Mouse (Mus musculus): Measurements from ENCODE around the gene Kng1. TPM values are rescaled to one million over a fixed set of nuclear protein-coding genes. Genes with fewer than 3 reads are reported as not detected.
A peak's percentile ranks its signal among the peaks of the same experiment; 100 is the strongest.

The Kng1 gene
- polyA plus RNA-seq, 1 experiment from 2014 or later, result 2.1 TPM

- Histone ChIP-seq H3K36me3 (ENCODE audit: control insufficient read depth, insufficient read depth, low read length) (no peaks in the 10 kb centered on the region), H3K27me3 (ENCODE audit: control insufficient read depth, insufficient read depth, low read length) (no peaks in the 10 kb centered on the region), H3K4me1 (ENCODE audit: control insufficient read depth, insufficient read depth, low read length) (peaks cover 8% of the 10 kb centered on the region), H3K4me2 (no peak overlapping the region), H3K9me3 (replicated peaks; ENCODE audit: control insufficient read depth, low read length) (no peaks in the 10 kb centered on the region), H3K9ac (ENCODE audit: low read depth, low read length) (no peak overlapping the region), H3K27ac (ENCODE audit: low read depth, low read length) (no peak overlapping the region), H3K4me3 (ENCODE audit: low read depth, low read length) (no peak overlapping the region)
- 84% methylated on average over 3 of the region's 3 CpGs for WGBS (ENCODE audit: insufficient replicate concordance)
- ATAC-seq (replicated peaks; ENCODE audit: insufficient number of reproducible peaks, low FRiP score, low TSS enrichment), result no peak
Observed at GRCm38 (mm10) chr16:23130303-23130702, 72.6 kb downstream of the Kng1 start.

Small RNA genes lying within 50 kb of the gene (microRNA-seq; reads per million reads assigned to microRNA genes)
- 1.8 reads per million, percentile 23 among the genes with 10 or more reads in this experiment for gene Gm49346 (ENCODE audit: borderline number of aligned reads)

Other genes with a start within 250 kb of the Kng1 start
- gene Crygs, start 246.3 kb upstream of the Kng1 start, polyA plus RNA-seq (2014; fragmentation: Nextera tagmentation; extraction: Ambion mirVana), result 0.24 TPM in 1 of 2 replicates, not detected in the other
- gene Tbccd1, start 200.2 kb upstream of the Kng1 start, polyA plus RNA-seq (2014; fragmentation: Nextera tagmentation; extraction: Ambion mirVana), result 16.7 and 19.2 TPM in 2 replicates
- 130 and 148 TPM in 2 replicates for gene Dnajb11, start 200.0 kb upstream of the Kng1 start, polyA plus RNA-seq (2014; fragmentation: Nextera tagmentation; extraction: Ambion mirVana)
- 0.54 and 2.2 TPM in 2 replicates for gene Ahsg, start 166.6 kb upstream of the Kng1 start, polyA plus RNA-seq (2014; fragmentation: Nextera tagmentation; extraction: Ambion mirVana)
- gene Fetub, start 139.5 kb upstream of the Kng1 start, polyA plus RNA-seq (2014; fragmentation: Nextera tagmentation; extraction: Ambion mirVana), result 0.19 TPM in 1 of 2 replicates, not detected in the other
- not detected in 2 replicates for gene Hrg, start 106.8 kb upstream of the Kng1 start, polyA plus RNA-seq (2014; fragmentation: Nextera tagmentation; extraction: Ambion mirVana)
- not detected in 2 replicates for gene Kng2, start 28.4 kb upstream of the Kng1 start, polyA plus RNA-seq (2014; fragmentation: Nextera tagmentation; extraction: Ambion mirVana)
- 205 and 223 TPM in 2 replicates for gene Eif4a2, start 49.6 kb downstream of the Kng1 start, polyA plus RNA-seq (2014; fragmentation: Nextera tagmentation; extraction: Ambion mirVana)
- 106 and 117 TPM in 2 replicates for gene Rfc4, start 69.9 kb downstream of the Kng1 start, polyA plus RNA-seq (2014; fragmentation: Nextera tagmentation; extraction: Ambion mirVana)
- gene Adipoq, start 88.7 kb downstream of the Kng1 start, polyA plus RNA-seq (2014; fragmentation: Nextera tagmentation; extraction: Ambion mirVana), result 0.16 TPM in 1 of 2 replicates, not detected in the other
- gene St6gal1, start 166.9 kb downstream of the Kng1 start, polyA plus RNA-seq (2014; fragmentation: Nextera tagmentation; extraction: Ambion mirVana), result 16.3 and 18.5 TPM in 2 replicates